Mouse (Mus musculus): ENCODE data around the gene Ngef.

Ngef gene

GRCm38 (mm10) chr1:87573800-87574215, at the start of gene Ngef:
Gene Ngef, minus strand, starts transcription at chr1:87573870.
- DNase-seq, result no peak

- peak; percentile 74 for DNase-seq
Observed at GRCm38 (mm10) chr1:87621858-87622279, 48.2 kb upstream of the Ngef start.

DNA sequence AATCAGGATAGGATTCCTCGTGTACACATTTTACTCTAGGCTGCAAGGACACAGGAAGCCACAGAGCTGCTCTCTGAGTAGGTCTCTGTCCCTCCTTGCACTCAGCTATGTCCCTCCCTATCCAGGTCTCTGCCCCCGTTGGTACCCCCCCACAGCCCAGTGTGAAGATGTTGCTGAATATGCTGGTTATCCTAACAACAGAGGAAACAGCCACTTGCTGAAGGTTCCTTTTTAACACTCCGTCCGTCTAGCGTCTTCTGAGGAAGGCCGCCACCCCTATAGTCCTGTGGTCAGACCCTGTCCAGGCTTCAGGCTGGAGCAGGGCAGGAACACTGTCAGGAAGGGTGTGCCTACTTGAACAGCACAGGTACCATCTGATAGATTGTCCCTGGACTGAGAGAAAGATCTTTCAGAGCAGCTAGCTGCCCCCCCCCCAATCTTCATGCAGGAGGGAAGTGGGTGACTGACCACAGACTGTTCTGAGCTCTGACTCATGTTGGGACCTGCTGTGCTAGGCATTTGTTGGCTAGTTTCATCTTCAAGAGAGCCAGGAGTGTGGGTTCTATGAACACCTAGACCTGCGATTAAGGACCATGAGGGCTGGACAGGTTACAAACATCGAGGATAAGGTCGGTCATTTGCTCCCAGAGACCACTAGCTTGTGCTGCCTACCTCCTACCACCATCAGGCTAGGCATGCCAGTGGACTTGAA, 47.6 kb upstream of the Ngef start:
- peak; percentile 31 for DNase-seq

DNA sequence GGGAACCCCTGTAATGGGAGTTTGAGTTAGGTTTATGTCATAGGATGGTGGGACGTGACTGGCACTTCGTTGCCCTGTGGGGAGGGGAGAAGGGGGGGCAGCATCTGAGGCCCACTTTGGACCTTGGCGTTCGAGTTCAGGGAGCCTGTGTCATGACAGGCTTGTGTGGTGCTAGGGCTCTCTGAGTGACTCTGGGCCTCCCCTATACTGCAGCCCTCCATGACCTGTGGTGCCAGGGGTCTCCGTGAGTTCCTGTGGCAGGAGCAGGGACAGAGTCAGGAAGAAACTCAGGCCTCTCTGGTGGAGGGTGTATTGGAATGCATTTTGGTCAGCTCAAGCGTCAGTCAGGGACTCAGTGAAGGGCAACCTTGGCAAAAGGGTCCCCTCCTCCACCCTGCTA, 47.0 kb upstream of the Ngef start:
- no peak for DNase-seq

GRCm38 (mm10) chr1:87620211-87620668, 46.6 kb upstream of the Ngef start, which contains the start of gene Inpp5d:
Gene Inpp5d, plus strand, starts transcription at chr1:87620312.
- DNase-seq, result peak; percentile 75

DNA sequence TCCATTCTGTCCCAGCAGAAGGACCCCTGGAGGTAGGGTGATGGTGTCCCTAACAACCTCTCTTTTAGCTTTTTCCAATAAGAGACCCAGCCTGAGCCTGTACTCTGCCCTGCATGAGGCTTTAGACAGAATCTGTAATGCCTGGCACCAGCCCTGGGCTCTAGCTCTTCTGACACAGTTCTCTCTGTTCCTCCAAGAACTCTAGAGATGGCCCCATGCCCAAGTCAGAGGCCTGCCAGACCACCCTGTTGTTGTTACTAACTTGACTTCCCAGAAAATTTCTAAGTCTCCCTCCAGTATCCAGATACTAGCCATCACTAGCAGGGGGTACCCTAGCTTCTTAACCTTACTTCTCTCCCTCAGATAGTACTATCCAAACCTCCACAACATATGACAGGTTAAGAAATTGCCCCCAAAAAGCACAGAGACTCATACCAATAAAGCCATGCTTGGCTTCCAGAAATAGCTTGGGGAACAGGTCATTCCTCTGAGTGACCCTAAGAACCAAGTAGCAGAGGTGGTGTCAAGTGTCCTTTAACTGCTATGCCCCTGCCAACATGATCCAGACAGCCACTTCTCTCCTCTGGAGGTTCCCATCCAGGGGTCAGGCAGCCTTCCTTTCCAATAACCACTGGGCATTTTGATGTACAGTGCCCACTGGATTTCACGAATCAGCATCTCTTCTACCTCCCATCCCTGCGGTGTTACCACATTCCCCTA, 41.1 kb upstream of the Ngef start:
- no peak for DNase-seq

DNA sequence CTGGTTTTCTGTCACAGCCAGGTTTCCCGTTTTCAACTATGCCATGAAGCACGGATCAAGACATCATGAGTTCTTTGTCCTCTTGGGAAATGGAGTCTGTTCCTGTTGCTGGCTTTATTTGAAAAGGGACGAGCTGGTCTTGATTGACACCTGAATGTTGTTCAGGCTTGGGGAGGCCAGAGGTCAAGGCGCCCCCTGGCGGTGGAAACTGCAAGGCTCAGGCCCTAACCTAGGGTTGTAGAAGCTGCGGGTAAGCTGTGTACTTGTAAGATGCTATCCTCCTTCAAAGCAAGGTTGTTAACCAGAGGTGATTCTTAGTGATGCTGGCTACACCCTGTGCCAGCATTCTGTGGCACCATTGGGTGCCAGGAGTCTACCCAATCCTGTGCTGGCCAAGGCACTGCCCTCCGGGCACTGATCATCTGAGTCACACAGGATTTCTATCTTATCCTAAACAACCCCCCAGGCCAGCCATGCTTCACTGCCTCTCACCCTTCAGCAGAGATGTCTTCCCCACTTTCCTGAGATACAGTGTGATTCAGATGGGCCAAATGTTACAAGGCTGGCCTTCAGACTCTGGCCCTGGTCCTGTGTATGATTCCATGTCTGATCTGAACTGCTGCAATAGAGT, 34.9 kb upstream of the Ngef start:
- peak; percentile 87 for DNase-seq

GRCm38 (mm10) chr1:87607385-87608091, 33.9 kb upstream of the Ngef start:
- DNase-seq, result peak; percentile 70

- DNase-seq, result no peak
Observed at GRCm38 (mm10) chr1:87605296-87605695, 31.6 kb upstream of the Ngef start.

GRCm38 (mm10) chr1:87603389-87603788, 29.7 kb upstream of the Ngef start:
- DNase-seq, result no peak

- DNase-seq, result no peak
Observed at GRCm38 (mm10) chr1:87601801-87602200, 28.1 kb upstream of the Ngef start.

GRCm38 (mm10) chr1:87600533-87600932, 26.9 kb upstream of the Ngef start:
- DNase-seq, result no peak

DNA sequence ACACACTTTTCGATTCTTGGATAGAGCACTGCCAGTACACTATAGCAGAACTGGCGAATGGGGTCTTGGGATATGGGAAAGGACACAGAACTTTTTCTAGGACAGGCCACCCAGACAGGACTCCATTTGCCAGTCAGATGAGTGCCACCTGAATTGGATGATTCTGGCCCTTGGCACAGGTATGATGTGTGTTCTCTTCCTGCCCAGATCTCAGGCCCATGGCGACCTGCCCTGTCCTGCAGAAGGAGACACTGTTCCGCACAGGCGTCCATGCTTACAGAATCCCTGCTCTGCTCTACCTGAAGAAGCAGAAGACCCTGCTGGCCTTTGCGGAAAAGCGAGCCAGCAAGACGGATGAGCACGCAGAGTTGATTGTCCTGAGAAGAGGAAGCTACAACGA, 21.0 kb upstream of the Ngef start:
- DNase-seq, result no peak

DNA sequence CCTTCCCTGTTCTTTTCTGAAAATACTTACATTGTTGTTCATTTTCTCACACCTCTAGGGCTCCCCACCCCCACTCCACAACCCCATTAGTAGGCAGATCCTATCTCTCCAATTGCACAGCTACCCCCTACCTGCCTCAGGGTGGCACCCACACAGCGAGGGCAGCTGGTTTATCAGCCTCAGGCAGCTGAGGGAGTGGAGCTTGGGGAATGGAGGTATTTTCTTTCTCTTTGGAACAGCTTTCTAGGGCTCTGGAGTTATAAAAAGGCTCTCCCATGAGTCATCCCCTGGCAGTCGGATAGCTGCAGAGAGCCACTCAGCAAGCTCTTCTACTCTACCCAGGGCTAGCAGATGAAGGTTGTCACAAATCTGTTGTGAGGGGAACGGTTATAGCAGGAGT, 20.6 kb upstream of the Ngef start:
- DNase-seq, result no peak

DNA sequence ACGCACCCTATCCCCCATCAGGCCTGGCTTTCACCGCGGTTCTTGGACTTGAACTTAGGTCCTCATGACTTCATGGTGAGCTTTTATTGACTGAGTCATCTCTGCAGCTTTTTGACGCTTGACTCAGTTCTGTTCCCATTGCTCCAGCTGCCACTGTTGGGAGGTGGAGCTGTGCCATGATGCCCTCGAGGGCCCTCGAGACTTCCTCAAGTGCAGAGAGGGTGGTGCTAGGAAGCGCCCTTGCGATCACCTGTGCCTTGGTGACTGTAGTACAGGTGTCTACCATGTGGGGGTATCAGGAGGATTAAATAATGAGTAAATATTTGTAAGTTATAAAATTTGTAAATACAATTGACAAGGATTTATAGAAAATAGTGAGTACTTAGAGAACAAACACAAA, 16.3 kb upstream of the Ngef start:
- DNase-seq, result no peak

GRCm38 (mm10) chr1:87589162-87589561, 15.5 kb upstream of the Ngef start:
- no peak for DNase-seq

GRCm38 (mm10) chr1:87580824-87581223, 7.2 kb upstream of the Ngef start:
- DNase-seq, result no peak

DNA sequence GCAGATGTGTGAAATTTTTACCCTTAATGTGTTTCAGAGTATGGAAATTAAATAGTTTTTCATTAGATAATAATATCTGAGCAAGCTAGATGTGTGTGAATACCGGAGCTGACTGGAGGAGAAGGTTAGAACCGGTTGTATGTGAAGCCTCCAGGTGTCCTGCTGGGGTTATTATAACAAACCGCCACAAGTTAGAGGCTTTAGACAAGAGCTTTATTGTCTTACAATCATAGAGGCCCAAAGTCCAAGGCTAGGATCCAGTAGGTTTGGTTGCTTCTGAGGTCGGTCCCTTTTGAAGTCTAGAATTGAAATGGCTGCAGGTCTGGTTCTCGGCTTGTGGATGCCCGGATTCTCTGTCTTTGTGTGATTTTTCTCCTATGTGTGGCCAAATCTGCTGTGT, 5.3 kb upstream of the Ngef start:
- DNase-seq, result no peak

- no peak for DNase-seq
Observed at GRCm38 (mm10) chr1:87574785-87575184, 1.1 kb upstream of the Ngef start.

- DNase-seq, result no peak
Observed at GRCm38 (mm10) chr1:87574353-87574752, 683 bp upstream of the Ngef start.

DNA sequence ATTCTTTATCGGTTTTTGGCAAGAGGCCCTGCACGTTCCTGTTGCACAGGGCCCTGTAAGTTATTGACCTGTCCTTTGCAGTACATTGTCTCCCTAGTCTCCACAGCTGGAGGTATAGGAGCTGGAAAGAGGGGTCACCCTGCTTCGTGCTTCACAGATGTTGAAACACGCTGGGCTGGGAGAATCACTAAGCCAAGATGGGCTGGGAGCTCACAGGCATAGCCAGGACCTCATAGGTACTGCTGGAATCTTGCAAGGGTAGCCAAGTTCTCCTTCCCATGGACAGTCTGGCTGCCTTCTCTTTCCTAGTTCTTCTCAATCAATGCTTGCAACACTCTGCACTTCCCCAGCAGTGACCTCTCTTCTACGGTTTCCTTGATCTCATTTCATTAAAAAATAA, 409 bp downstream of the Ngef start:
- no peak for DNase-seq

GRCm38 (mm10) chr1:87568398-87568797, 5.3 kb downstream of the Ngef start:
- DNase-seq, result peak; percentile 53

DNA sequence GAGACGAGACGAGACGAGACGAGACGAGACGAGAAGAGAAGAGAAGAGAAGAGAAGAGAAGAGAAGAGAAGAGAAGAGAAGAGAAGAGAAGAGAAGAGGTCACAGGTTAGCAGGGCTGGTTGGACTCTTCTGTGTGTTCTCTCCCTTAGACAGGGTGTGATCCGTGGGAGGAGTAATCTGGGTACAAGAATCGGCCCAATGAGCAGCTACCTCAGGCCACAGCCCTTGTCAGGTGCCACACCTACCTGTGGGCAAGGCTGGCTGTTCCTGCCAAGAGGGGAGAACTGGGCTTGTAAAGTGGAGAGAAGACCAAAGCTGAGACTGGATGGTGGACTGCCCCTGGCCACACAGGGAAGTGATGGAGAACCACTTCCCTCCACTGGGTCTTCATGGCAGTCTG, 7.9 kb downstream of the Ngef start:
- no peak for DNase-seq

All from thymus, postnatal 14 days (tissue).